Mouse (Mus musculus): ENCODE measurements around the gene Gng2.
A peak's percentile ranks its signal among the peaks of the same experiment; 100 is the strongest.

The Gng2 gene

GRCm38 (mm10) chr14:19977271-19978024 is at the start of gene Gng2:
Gene Gng2, minus strand, starts transcription at chr14:19977627.
- DNase-seq (ENCODE audit: low spot score): peak; percentile 41

- DNase-seq (ENCODE audit: low spot score): no peak
Observed at GRCm38 (mm10) chr14:20024888-20025719, 47.7 kb upstream of the Gng2 start.

GRCm38 (mm10) chr14:20023939-20024338 is 46.5 kb upstream of the Gng2 start:
- no peak for DNase-seq (ENCODE audit: low spot score)

GRCm38 (mm10) chr14:20019486-20019885 is 42.1 kb upstream of the Gng2 start:
- no peak for DNase-seq (ENCODE audit: low spot score)

- no peak for DNase-seq (ENCODE audit: low spot score)
Observed at GRCm38 (mm10) chr14:20012506-20013275, 35.3 kb upstream of the Gng2 start.

GRCm38 (mm10) chr14:20007446-20007845 is 30.0 kb upstream of the Gng2 start:
- DNase-seq (ENCODE audit: low spot score): no peak

GRCm38 (mm10) chr14:20004777-20005289 is 27.4 kb upstream of the Gng2 start:
- no peak for DNase-seq (ENCODE audit: low spot score)

- DNase-seq (ENCODE audit: low spot score): no peak
Observed at GRCm38 (mm10) chr14:19996853-19997252, 19.4 kb upstream of the Gng2 start.

GRCm38 (mm10) chr14:19995943-19996342 is 18.5 kb upstream of the Gng2 start:
- no peak for DNase-seq (ENCODE audit: low spot score)

GRCm38 (mm10) chr14:19994068-19994467 is 16.6 kb upstream of the Gng2 start:
- DNase-seq (ENCODE audit: low spot score): no peak

- no peak for DNase-seq (ENCODE audit: low spot score)
Observed at GRCm38 (mm10) chr14:19993570-19993883, 16.1 kb upstream of the Gng2 start.

- no peak for DNase-seq (ENCODE audit: low spot score)
Observed at GRCm38 (mm10) chr14:19992873-19993569, 15.6 kb upstream of the Gng2 start.

- peak; percentile 36 for DNase-seq (ENCODE audit: low spot score)
Observed at GRCm38 (mm10) chr14:19991861-19992260, 14.4 kb upstream of the Gng2 start.

GRCm38 (mm10) chr14:19990436-19990993 is 13.1 kb upstream of the Gng2 start:
- DNase-seq (ENCODE audit: low spot score): no peak

- DNase-seq (ENCODE audit: low spot score): no peak
Observed at GRCm38 (mm10) chr14:19988410-19988809, 11.0 kb upstream of the Gng2 start.

GRCm38 (mm10) chr14:19987358-19987834 is 10.0 kb upstream of the Gng2 start:
- no peak for DNase-seq (ENCODE audit: low spot score)

- DNase-seq (ENCODE audit: low spot score): peak; percentile 93
Observed at GRCm38 (mm10) chr14:19986614-19987357, 9.4 kb upstream of the Gng2 start.

GRCm38 (mm10) chr14:19985912-19986613 is 8.6 kb upstream of the Gng2 start:
- DNase-seq (ENCODE audit: low spot score): no peak

- no peak for DNase-seq (ENCODE audit: low spot score)
Observed at GRCm38 (mm10) chr14:19985107-19985911, 7.9 kb upstream of the Gng2 start.

All from retina, embryonic 14.5 days (tissue).